In genomic region chr11:3921281-3921850, GRCm38 (mm10) we compare ENCODE assay signal across 8 mouse cellular contexts. TPM values are rescaled to one million over a fixed set of nuclear protein-coding genes. Genes with fewer than 3 reads are reported as not detected.
DNase-seq lines count a peak whose midpoint lies in the region; ATAC-seq and TF ChIP-seq lines count a peak whose summit lies in the region.

No protein-coding gene starts in this region.

- no peak overlapping the region for H3K4me3 ChIP-seq in MEL (ENCODE audit: control insufficient read depth in 1 of 2, insufficient read depth in 1 of 2, low read depth in 2 of 2, low read length in 2 of 2)

- H3K27ac ChIP-seq in MEL (ENCODE audit: control insufficient read depth, low read depth, low read length), result no peak overlapping the region

- no peaks in the 10 kb centered on the region for H3K9me3 ChIP-seq in MEL (replicated peaks; ENCODE audit: insufficient read depth, low read length)

- no peaks in the 10 kb centered on the region for H3K27me3 ChIP-seq in MEL (ENCODE audit: control insufficient read depth in 1 of 2, insufficient read depth in 2 of 2, low read length in 2 of 2)

- intact Hi-C loops in left cerebral cortex, postnatal 25 days (cut with DNase I), result loop anchor here (5.0 kb wide), 1 partner anchor 114 kb away; no protein-coding TSS in a partner anchor

- no peak for TF ChIP-seq EP300 in MEL (IDR thresholded peaks at IDR 0.05; ENCODE audit: low read depth in 1 of 2, low read length in 2 of 2)

- H3K36me3 ChIP-seq in MEL (ENCODE audit: control insufficient read depth in 1 of 2, insufficient read depth in 2 of 2, low read length in 2 of 2), result peaks cover 0 to 6% of the 10 kb centered on the region in 2 experiments; a peak in 1 of 4 replicates

- peak; percentile 60 for TF ChIP-seq RAD21 in MEL (IDR thresholded peaks at IDR 0.05; ENCODE audit: low read depth, low read length)

- peak; percentile 93 to 97 (median 94) for TF ChIP-seq CTCF in MEL (IDR thresholded peaks at IDR 0.05 in 2 of 3, conservative IDR thresholded peaks at IDR 0.05 in 1 of 3; ENCODE audit: control insufficient read depth in 1 of 3, insufficient read depth in 1 of 3, low read depth in 2 of 3, low read length in 3 of 3, poor library complexity in 1 of 3, severe bottlenecking in 1 of 3)

- H3K4me1 ChIP-seq in MEL (ENCODE audit: control insufficient read depth in 1 of 2, insufficient read depth in 2 of 2, low read length in 2 of 2), result peaks cover 6 to 16% of the 10 kb centered on the region in 2 experiments

- peak; percentile 39 to 60 for DNase-seq in layer of hippocampus, postnatal 10 days (ENCODE audit: low spot score in 2 of 2)
- no peak for DNase-seq in layer of hippocampus, adult 9-11 months
- DNase-seq in MEL (ENCODE audit: low read depth, low spot score), result peak; percentile 86
- peak; percentile 52 for DNase-seq in cerebellum, adult 9-11 months
- peak; percentile 64 to 67 for DNase-seq in left cerebral cortex, postnatal 25 days (ENCODE audit: low spot score in 2 of 2)
- peak; percentile 72 for DNase-seq in naive thymus-derived CD4-positive, alpha-beta T cell, adult 2 months (ENCODE audit: low read depth)
- peak; percentile 28 to 30 for DNase-seq in thymus, postnatal 36 days

- peak; percentile 84 for ATAC-seq in granulocyte monocyte progenitor cell, adult 5-6 weeks (replicated peaks; ENCODE audit: poor library complexity, severe bottlenecking)

- H3K79me2 ChIP-seq in MEL (ENCODE audit: control insufficient read depth, insufficient read depth, low read length, poor library complexity), result no peaks in the 10 kb centered on the region

- H3K9ac ChIP-seq in MEL (ENCODE audit: control insufficient read depth, low read depth, low read length, poor library complexity, severe bottlenecking), result no peak overlapping the region

- no peak for TF ChIP-seq POLR2A in MEL (IDR thresholded peaks at IDR 0.05; ENCODE audit: control insufficient read depth in 1 of 2, insufficient read depth in 1 of 2, low read depth in 1 of 2, low read length in 2 of 2, poor library complexity in 1 of 2)

TF ChIP-seq in MEL, 35 proteins besides CTCF, POLR2A, EP300 and RAD21:
- 0 out of 2 replicates have a peak, but pooled peaks have one; percentile 41 for TF ChIP-seq HCFC1 (IDR thresholded peaks at IDR 0.05; ENCODE audit: low read depth, low read length)
- 0 out of 2 replicates have a peak, but pooled peaks have one; percentile 33 for TF ChIP-seq ELF1 (IDR thresholded peaks at IDR 0.05; ENCODE audit: low read depth, low read length)
- TF ChIP-seq MXI1 (IDR thresholded peaks at IDR 0.05; ENCODE audit: low read depth, low read length), result no peak; the same call in 1 of the 2 replicates
- TF ChIP-seq POLR2AphosphoS5 (IDR thresholded peaks at IDR 0.05; ENCODE audit: borderline replicate concordance, low read depth, low read length), result no peak
- 0 out of 2 replicates have a peak, but pooled peaks have one; percentile 31 for TF ChIP-seq TBP (IDR thresholded peaks at IDR 0.05; ENCODE audit: low read depth, low read length)
- no peak for TF ChIP-seq POLR2AphosphoS2 (IDR thresholded peaks at IDR 0.05; ENCODE audit: low read length)
- no peak for TF ChIP-seq ETS1 (IDR thresholded peaks at IDR 0.05; ENCODE audit: low read depth, low read length)
- peak; percentile 48; the same call in 1 of the 2 replicates for TF ChIP-seq SIN3A (IDR thresholded peaks at IDR 0.05; ENCODE audit: low read length)
- TF ChIP-seq ZC3H11A (IDR thresholded peaks at IDR 0.05; ENCODE audit: low read depth, low read length), result 0 out of 2 replicates have a peak, but pooled peaks have one; percentile 22
- TF ChIP-seq SMC3 (IDR thresholded peaks at IDR 0.05; ENCODE audit: low read depth, low read length), result peak; percentile 62
TF ChIP-seq in MEL: peak in this region for 6.

RNA-seq across cellular contexts. Expression of gene Slc35e4, which starts 6.9 kb away (rescaled TPM):
- total RNA-seq in layer of hippocampus, postnatal 10 days (2021), result 10 to 100 TPM; 21.8 to 22.2 TPM
- total RNA-seq in MEL (2012; rRNA removed), result 12.1 and 13.4 TPM in 2 replicates
- 10 to 100 TPM in 1 of 2 experiments, not detected in 1; 14.0 TPM for polyA plus RNA-seq in MEL (2012; ENCODE audit: insufficient read depth in 1 of 2, insufficient read length in 2 of 2, low read depth in 1 of 2, low replicate concordance in 2 of 2, missing spikeins in 1 of 2)
- 1.2 and 2.1 TPM in 2 replicates for total RNA-seq in granulocyte monocyte progenitor cell, adult 5-6 weeks (2014; fragmentation: Nextera tagmentation)
- 2.4 and 2.8 TPM in 2 replicates for total RNA-seq in granulocyte monocyte progenitor cell, adult 5-6 weeks (2017)
- total RNA-seq in left cerebral cortex, postnatal 25 days (2021), result 10 to 100 TPM; 17.9 to 20.5 TPM

RNA-seq across cellular contexts. Expression of gene Tcn2, which starts 10.6 kb away (rescaled TPM):
- total RNA-seq in layer of hippocampus, postnatal 10 days (2021), result 10 to 100 TPM; 13.2 to 16.2 TPM
- 11.4 and 14.1 TPM in 2 replicates for total RNA-seq in MEL (2012; rRNA removed)
- polyA plus RNA-seq in MEL (2012; ENCODE audit: insufficient read depth in 1 of 2, insufficient read length in 2 of 2, low read depth in 1 of 2, low replicate concordance in 2 of 2, missing spikeins in 1 of 2), result 10 to 100 TPM in 1 of 2 experiments, not detected in 1; 16.0 TPM
- 69.5 and 77.3 TPM in 2 replicates for total RNA-seq in granulocyte monocyte progenitor cell, adult 5-6 weeks (2014; fragmentation: Nextera tagmentation)
- 46.0 and 51.7 TPM in 2 replicates for total RNA-seq in granulocyte monocyte progenitor cell, adult 5-6 weeks (2017)
- 10 to 100 TPM; 19.6 to 20.4 TPM for total RNA-seq in left cerebral cortex, postnatal 25 days (2021)

RNA-seq across cellular contexts. Expression of gene Dusp18, which starts 26.3 kb away (rescaled TPM):
- 10 to 100 TPM; 19.8 to 22.6 TPM for total RNA-seq in layer of hippocampus, postnatal 10 days (2021)
- 0.81 and 0.92 TPM in 2 replicates for total RNA-seq in MEL (2012; rRNA removed)
- 1 to 10 TPM in 1 of 2 experiments, not detected in 1; 2.2 TPM for polyA plus RNA-seq in MEL (2012; ENCODE audit: insufficient read depth in 1 of 2, insufficient read length in 2 of 2, low read depth in 1 of 2, low replicate concordance in 2 of 2, missing spikeins in 1 of 2)
- 0.39 and 1.7 TPM in 2 replicates for total RNA-seq in granulocyte monocyte progenitor cell, adult 5-6 weeks (2014; fragmentation: Nextera tagmentation)
- total RNA-seq in granulocyte monocyte progenitor cell, adult 5-6 weeks (2017), result 0.60 and 0.67 TPM in 2 replicates
- total RNA-seq in left cerebral cortex, postnatal 25 days (2021), result 10 to 100 TPM; 28.8 to 32.5 TPM

RNA-seq across cellular contexts. Expression of gene 4921536K21Rik, which starts 26.5 kb away (rescaled TPM):
- total RNA-seq in layer of hippocampus, postnatal 10 days (2021), result under 1 TPM; 0.62 to 0.69 TPM
- total RNA-seq in MEL (2012; rRNA removed), result 0.08 and 0.10 TPM in 2 replicates
- polyA plus RNA-seq in MEL (2012; ENCODE audit: insufficient read depth in 1 of 2, insufficient read length in 2 of 2, low read depth in 1 of 2, low replicate concordance in 2 of 2, missing spikeins in 1 of 2), result under 1 TPM in 1 of 2 experiments, not detected in 1; 0.40 TPM
- total RNA-seq in granulocyte monocyte progenitor cell, adult 5-6 weeks (2014; fragmentation: Nextera tagmentation), result not detected in 2 replicates
- not detected in 2 replicates for total RNA-seq in granulocyte monocyte progenitor cell, adult 5-6 weeks (2017)
- under 1 TPM; 0.25 to 0.39 TPM for total RNA-seq in left cerebral cortex, postnatal 25 days (2021)

RNA-seq across cellular contexts. Expression of gene Pes1, which starts 42.4 kb away (rescaled TPM):
- 10 to 100 TPM; 37.1 to 51.0 TPM for total RNA-seq in layer of hippocampus, postnatal 10 days (2021)
- total RNA-seq in MEL (2012; rRNA removed), result 224 and 240 TPM in 2 replicates
- polyA plus RNA-seq in MEL (2012; ENCODE audit: insufficient read depth in 1 of 2, insufficient read length in 2 of 2, low read depth in 1 of 2, low replicate concordance in 2 of 2, missing spikeins in 1 of 2), result 100 to 1,000 TPM; 301 to 498 TPM
- total RNA-seq in granulocyte monocyte progenitor cell, adult 5-6 weeks (2014; fragmentation: Nextera tagmentation), result 69.2 and 87.0 TPM in 2 replicates
- total RNA-seq in granulocyte monocyte progenitor cell, adult 5-6 weeks (2017), result 124 and 182 TPM in 2 replicates
- total RNA-seq in left cerebral cortex, postnatal 25 days (2021), result 10 to 100 TPM; 38.5 to 41.5 TPM

Comparison
In these comparisons a context has a peak if more than half of its experiments do, and no peak if none do; other contexts are left out.
1. RNA of gene Dusp18, which starts 26.3 kb away (total RNA-seq): 28.8 to 32.5 TPM in left cerebral cortex, postnatal 25 days and 19.8 to 22.6 TPM in layer of hippocampus, postnatal 10 days; 0.81 to 0.92 TPM in MEL and 0.39 to 1.7 TPM in granulocyte monocyte progenitor cell, adult 5-6 weeks; every median in the first group is over 4 times any median in the second.